Mouse (Mus musculus) erythroblast, adult 5-6 weeks (primary cell): ENCODE data around the gene Shb. TPM values are rescaled to one million over a fixed set of nuclear protein-coding genes. Genes with fewer than 3 reads are reported as not detected.

Experiments used
- ATAC-seq: replicated peaks from 2 replicates; pipeline ENCODE4 v1.8.0; 2016; ENCODE audit warnings: moderate number of reproducible peaks, mild to moderate bottlenecking, moderate TSS enrichment, inconsistent platforms; ENCODE audit not compliant: poor library complexity, low FRiP score, severe bottlenecking
- total RNA-seq, 2 experiments: library from RNA; stranded (forward) in 1 of 2; stranded (reverse) in 1 of 2; fragments of 150-400 nt in 1 of 2; fragments of 200-764, 138-1000 nt in 1 of 2; gene quantifications; 2 replicates each; pipeline versions ENCODE4 v1.2.3 to v1.2.4; 2015 to 2017; ENCODE audit warnings: low replicate concordance in 2 of 2

Gene Shb
- total RNA-seq (2015; ENCODE audit: low replicate concordance) (not detected in 2 replicates), total RNA-seq (2017; ENCODE audit: low replicate concordance) (0.68 and 0.84 TPM in 2 replicates)

DNA sequence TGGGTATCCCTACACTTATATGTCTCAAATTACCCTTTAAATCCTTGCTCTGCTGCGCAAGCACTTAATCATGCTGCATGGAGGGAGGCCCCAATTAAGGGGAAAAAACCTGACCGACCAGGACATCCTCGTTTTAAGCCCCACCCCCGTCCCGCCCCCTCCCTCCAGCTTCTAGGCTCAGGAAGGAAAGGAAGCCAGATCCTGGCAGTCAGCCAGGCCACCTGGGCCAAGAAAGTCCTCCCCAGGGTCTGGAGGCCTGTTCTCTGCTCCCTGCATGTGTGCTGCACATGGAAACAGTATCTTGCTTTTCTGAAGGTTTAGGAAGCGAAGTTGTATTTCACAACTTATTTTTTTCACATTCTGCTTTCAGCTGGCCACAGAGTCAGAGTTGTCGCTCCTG lies at the start of gene Shb:
TSS of gene Shb (minus strand) at position 96 of the 400 bp plus-strand sequence.
- no peak for ATAC-seq

DNA sequence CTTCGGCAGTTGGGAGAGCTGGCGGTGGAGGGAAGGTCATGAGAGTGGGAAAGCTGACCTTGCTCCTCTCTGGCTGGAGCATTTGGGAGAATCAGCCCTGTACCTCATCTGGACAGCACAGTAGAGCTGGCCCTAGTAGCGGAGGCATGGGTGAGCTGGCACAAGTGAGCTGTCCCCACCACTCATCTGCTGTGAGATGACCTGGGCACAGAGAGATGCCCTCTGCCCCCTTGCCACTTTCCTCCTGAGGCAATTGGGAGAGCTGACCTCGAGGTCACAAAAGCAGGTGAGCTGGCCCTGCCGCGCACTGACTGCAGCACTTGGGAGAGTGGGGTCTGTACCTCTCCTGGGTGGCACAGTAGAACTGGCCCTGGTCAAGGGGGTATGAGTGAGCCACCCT lies 48.8 kb upstream of the Shb start:
- no peak for ATAC-seq

DNA sequence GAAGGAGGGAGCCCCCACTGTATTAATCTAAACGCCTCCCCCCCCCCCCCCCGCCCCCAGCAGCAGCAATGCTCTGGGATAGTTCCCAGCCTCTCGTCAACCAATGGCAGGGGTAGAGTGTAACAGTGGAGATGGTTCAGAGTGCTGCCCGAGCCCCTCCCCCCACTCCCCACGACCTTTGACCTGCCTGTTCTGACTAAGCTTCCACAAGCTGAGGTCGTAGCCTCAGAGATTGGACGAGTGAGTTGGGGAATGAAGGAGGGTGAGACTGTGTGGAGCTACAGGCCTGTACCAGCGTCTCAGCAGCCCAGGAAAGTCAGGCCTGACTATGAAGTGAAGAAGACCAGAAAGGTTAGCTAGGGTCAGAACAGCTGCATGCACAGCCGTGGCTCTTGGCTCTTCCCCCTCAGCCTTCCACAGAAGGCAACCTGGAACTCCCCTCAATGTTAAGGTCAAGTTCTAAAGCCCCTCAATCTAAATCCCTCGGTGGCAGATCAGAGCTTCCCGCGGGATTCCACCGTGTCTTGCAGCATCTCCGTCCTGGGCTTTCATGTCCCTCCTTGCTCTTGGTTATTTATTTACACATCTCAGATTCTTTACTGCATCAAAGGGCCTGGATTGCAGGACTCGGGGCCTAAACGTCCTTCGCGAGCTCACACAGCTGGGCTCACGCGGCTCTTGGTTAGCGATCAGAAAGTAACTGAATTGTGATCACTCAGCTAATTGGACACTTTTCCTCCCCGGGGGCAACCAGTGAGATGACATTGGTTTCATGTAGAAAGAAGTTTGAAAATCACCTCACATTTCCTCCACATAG lies 46.5 kb upstream of the Shb start:
- ATAC-seq, result no peak

DNA sequence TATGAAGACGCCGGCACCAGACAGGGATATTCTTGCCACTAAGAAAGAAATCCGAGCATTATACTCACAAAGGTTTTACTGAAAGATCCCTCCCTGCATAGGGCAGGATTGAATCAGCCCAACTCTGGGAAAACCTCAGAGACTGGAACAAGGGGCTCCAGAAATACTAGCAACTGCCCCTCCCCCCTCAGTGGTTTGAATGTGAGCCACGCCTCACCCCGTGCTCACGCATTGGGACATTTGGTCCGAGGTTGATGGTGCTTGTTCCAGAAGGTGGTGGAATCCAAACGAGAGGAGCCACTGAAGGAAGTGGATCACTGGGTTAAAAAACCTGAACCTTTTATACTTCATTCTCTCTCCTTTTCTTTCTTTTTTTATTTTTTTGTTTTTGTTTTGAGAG lies 45.4 kb upstream of the Shb start:
- no peak for ATAC-seq

DNA sequence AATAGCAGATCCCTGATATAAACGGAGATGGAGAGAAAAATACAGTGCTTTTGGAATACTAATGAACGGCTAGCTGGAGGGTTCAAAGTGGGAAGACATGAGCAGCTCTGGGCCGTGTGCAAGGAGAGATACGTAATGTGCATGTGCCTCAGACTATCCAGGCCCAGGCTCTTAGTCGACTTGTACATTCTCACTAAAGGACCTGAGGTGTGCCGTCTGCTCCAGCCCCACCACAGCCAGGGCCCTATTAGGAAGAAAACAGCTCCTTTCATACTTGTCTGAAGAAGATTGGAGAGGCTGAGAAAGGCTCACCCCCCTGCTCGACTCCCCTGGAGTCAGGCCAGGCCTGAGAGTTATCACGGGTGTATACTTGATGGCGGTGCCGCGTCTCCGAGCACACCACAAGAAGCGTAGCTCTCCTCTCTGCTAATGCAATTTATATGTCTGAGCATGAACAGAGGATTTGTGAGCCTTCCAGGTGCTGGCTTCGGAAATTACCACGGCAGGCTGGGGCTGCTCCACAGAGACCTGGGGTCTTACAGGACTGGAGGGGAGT lies 42.4 kb upstream of the Shb start:
- ATAC-seq, result no peak

DNA sequence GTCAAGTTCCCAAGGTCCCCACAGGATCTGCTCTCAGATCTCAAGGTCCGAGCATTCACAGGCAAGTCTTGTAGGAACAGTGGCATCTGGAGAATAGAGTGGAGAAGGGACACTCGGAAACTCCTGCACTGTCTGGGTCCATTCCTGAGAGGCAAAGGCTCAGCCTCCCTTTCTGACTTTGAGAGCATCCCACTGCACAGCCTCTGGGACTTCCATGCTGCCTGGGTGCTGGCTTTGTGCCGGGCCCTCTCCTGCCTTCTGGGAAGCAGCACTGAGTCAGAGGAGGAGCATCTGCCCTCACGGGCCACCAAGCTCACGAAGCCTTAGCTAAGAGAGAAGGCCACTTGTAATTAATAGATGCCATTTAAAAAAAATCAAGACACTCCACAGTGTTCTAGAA lies 37.3 kb upstream of the Shb start:
- ATAC-seq, result no peak

DNA sequence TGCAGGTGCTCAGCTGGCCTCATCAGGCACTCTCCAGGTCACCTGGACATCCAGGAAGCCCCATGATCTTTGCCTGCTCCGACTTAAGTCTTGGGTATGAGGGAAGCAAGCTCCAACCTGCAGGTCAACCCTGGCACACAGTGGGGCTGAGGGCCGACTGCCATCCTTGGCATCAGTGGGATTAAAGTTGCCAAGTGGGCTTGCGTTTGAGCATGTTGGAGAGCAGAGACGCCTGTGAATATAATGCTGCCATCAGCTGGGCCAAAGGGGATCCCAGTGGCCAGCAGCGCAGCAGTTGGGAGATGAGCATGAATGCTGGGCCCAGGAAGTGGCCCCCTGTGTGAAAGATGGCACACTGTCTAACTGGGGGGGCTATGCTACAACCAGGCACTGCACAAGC lies 25.9 kb upstream of the Shb start:
- ATAC-seq, result no peak

DNA sequence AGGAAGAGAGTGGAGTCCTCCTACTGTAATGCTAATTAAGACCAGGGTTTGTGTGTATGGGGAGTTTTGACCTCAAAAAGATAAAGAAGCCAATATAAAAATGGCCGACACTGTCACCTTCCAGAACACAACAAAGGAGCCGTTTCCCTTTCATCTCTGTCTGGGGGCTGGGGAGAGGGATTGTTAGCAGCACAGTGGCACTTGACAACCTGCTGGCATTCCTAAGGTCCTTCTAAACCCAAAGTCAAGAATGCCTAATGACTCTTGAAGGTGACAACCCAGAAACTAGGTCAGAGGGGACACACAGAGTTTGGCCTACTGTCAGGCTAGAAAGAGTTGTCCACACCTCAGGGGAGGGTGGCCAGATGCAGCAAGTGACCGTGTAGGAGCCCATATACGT lies 20.3 kb upstream of the Shb start:
- ATAC-seq, result no peak

DNA sequence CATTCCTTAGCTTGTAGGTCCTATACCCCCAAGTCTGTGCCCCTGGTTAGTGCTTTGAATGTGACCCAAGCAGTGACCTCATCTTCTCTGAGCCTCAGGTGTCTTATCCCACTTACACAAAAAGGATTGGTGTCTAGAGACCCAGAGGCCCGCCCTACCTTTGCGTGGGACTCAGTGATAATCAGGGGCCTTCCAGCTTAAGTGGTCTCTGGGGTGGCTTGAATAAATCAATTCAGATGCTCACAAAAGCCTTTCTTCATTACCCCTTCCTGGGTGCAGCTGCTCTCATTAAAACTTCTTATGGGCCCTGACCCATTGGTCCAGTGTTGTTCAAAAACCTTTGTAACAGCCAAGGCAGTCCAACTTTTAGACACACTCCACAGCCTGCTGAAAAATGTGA lies 18.7 kb upstream of the Shb start:
- no peak for ATAC-seq

DNA sequence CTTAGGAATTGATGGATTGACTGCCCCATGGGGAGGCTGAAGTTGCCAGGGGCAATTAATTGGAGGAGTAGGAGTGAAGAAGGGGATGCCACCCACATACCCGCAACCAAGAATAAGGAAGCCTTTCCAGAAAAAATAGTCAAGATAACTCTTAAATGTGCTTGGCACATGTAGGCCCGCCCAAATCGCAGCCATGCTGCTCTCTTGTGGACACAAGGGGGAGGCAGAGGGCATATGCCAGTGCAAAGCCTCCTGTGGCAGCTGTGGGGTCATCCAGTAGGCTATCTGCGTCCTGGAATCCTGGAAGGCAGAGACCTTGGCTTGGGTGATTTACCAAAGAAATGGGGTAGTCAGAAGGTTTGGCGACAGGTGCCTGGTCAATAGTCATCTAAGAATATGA lies 17.2 kb upstream of the Shb start:
- ATAC-seq, result no peak

DNA sequence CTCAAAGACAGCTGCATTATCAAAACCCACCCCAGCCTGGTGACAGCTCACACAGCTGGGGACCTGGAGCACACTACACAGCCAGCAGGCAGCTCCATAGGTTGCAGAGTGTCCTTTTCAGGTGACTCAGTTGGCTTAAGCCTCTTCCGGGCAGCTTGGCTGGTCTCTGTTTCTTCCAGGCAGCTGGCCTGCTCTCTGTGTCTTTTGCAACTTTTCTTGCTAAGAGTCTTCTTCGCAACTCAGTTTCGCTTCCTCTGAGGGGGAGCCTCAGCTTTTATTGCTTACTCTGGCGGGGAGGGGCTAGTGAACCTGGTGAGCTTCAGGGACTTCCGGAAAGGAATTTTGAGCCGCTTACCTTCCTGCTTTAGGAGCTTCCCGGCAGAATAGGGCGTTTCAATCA lies 13.6 kb upstream of the Shb start:
- ATAC-seq, result no peak

DNA sequence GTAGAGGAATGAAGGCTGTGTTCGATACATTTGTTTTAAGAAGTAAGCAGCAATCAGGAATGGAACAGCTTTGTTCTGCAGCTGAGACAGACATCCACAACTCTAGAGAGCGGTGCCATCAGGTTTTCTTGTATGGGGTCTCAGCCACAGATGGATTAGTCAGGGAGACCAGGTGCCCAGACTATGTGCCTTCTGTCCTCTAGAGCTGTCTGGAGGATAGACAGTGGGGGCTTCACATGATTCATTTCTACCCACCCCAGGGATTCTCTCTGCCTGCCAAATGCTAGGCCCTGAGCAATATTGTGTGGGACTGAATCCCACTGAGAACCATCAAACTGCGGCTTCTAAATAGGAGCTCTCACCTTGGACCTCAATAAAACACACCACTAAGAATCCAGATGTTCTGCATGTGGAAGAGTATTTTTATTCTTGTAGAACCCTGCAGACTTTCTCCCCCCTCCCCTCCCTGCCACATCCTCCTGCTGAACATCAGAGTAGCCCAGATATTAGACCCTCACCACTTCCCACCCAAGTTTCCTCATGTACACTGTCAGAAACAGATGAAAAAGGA lies 11.3 kb upstream of the Shb start:
- ATAC-seq, result no peak

DNA sequence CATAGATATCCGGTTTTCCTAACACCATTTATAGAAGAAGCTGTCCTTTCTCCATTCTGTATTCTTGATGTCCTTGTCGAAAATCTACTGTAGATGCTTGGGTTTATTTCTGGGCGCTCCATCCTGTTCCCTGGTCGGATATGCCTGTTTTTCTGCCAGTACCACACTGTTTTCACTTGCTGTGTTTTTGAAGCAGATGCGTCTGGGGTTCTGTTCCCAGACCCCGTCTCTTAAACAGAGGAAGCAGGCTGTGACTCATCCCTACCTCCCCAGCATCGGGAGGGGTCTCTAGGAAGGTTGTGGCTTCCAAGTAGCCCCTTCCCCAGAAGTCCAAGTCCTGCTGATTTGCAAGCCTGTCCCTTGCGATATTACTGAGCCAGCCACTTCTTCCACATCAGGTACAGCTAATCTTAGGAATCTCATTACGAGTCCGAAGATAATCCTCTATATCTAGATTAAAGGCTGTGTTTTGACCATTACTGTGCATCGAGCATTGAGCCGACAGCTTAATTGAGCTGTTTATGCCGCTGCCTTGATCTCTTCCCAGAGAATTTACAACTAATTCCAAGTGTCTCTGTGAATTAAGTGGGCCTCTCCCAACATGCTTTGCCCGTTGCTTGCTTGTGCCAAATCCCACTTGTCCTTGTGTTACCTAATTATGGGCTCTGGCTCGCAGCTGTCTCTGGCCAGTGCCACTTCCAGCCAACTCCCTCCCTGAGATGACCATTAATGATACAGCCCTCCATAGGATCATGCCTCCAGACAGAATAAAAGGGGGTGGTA lies 8.1 kb upstream of the Shb start:
- ATAC-seq, result no peak

DNA sequence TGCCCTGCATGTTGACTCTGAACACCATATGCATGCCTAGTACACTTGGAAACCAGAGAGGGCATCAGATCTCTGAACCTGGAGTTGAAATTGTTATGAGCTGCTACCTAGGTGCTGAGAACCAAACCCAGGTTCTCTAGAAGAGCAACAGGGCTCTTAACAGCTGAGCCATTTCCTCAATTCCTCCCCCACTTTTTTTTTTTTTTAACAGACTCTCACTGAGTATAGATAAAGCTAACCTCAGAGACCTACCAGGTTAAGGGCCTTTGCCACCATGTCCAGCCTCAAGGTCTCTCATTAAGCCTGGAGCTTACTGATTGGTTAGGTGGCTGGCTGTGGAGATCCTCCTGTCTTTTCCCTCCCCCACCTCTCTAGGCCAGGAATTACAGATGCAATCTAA lies 6.9 kb upstream of the Shb start:
- ATAC-seq, result no peak

DNA sequence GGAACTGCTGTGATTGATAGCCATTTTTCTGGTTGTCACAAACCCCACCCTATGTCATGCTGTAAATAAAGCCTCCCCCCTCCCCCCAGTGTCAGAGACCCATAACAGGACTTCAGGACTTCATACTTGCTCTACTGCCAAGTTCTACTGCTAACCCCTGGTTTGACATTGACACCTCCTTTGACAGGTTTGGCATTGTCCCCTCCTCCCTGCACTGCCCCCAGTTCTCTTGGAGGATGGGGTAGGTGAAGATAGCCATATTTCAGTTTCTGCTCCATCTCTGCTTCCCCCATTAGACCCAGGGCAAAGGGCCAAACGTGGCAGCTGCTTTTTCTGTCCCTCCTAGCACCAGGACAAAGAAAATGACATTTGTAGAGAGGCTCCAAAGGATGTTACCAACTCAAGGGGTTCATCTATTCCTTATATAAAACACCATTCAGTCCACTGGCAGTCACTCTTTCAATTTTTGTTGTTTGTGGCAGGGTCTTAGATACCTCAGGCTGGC lies 1.2 kb upstream of the Shb start:
- no peak for ATAC-seq

DNA sequence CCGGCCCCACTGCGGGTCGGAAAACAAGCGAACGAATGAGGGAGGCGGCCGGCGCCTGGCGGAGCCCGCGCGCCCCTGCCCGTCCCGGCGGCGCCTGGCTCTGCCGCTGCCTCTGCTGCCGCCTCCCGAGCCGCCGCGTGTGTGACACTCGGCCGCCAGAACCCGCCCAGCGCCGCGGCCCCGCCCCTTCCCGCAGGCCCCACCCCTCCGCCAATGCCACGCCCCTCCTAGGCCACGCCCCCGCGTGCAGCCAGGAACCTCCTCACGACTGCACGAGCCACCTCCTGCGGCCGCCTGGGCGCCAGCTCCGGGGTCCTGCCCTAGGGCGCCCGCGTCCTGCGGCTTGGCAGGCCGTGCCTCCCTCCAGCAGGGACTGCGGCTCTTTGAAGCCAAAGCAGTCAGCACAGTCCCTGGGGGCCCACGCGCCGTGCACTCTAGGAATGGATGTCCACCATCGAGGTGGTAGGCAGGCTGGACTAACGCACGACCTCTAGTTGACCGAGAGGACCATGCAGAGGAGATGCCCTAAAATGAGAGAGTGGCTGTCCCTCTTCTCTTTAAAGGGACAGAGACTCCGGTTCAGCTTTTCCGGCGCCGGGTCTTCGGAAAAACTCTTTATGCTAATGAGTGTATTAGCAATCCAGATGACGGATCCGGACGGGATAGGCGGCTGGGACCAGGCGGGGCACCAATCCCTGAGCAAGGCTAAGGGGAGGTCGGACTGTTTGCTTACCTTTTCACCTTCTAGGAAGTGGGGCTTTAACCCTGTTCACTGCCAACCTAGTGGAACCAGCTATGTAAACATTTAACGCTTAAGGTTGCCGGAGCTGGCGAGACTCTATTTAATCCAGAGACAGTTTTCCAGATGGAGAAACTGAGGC lies 1.4 kb downstream of the Shb start:
- peak; percentile 79 for ATAC-seq

DNA sequence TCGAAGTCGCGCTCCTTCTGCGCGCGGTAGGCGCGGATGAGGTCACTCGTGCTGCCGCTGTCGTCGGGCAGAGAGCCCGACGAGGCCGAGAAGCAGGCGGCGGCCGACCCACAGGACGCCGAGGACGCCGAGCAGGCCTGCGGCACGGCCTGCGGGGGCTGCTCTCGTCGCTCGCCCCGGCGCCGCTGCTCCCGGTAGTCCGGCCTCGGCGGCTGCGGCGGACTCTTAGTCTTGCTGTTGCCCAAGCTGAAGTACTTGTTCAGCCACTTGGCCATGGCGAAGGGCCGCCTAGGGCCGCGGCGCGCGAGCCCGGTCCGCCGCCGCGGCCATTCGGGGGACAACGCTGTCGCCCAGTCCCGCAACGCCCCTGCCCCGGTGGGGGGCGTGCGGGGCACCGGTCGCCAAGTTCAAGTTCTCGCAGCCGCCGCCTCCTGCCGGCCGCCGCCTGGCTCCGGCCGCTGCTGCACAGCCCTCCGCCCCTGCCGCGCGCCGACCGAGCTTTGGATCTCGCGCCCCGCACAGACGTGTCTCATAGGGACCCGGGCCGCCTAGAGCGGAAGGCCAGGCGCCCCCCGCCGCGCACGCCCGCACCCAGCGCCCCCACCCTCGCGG lies 2.2 kb downstream of the Shb start:
- ATAC-seq, result no peak

DNA sequence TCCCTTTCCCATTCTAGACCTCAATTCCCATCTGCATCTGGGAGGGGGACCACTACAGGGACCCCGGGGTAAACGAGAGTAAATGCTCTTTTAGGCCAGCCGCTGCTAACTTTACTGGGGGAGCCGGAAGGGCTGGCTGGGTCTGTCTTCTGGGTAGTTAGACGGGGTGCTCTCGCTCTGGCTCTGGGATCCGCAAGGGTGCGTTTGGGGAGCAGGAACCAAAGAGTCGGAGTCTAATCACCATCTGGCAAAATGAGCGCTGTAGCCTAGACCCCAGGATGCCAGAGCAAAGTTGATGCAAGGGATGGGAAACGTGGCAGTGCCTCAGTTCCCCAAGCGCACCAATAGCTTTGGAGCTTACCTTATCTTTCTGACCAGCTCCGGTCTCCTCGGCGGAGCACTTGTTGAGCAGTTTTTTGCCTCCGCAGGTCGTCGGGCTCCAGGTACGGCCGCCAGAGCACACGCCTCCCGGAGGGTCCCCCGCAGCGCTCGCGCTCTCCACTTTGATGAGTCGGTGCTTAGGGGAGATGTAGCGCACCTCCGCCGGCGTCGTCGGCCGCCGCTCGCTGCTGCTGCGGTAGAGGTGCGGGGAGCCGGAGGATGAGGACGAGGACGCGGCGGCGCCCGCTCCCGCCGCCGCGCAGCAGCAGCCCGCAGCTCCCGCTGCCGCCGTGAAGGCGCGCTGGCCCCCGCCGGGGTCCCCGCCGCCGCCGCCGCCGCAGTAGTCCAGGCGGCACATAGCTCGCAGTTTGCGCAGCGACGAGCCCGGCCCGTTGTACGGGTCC lies 2.9 kb downstream of the Shb start:
- peak; percentile 46 for ATAC-seq
